ENCODE assay signal across 8 mouse cellular contexts in genomic region chr5:21186821-21187220, GRCm38 (mm10). TPM values are rescaled to one million over a fixed set of nuclear protein-coding genes. Genes with fewer than 3 reads are reported as not detected.
DNase-seq lines count a peak whose midpoint lies in the region; ATAC-seq and TF ChIP-seq lines count a peak whose summit lies in the region.

No protein-coding gene starts in this region.

- ATAC-seq in cerebellum, adult (ENCODE audit: insufficient number of reproducible peaks, low FRiP score, low TSS enrichment) = no peak
- no peak for ATAC-seq in liver, embryonic 14.5 days (ENCODE audit: insufficient read depth)
- no peak for ATAC-seq in megakaryocyte progenitor cell, adult 5-6 weeks (replicated peaks; ENCODE audit: poor library complexity)

- H3K4me2 ChIP-seq in liver, embryonic 14.5 days (ENCODE audit: low read depth) = peak overlapping the region; percentile 83

- H3K27me3 ChIP-seq in cerebellum, adult 2 months (ENCODE audit: control insufficient read depth, insufficient read depth, low read length) = no peaks in the 10 kb centered on the region; the same call in 1 of the 2 replicates
- peaks cover 29% of the 10 kb centered on the region for H3K27me3 ChIP-seq in forebrain, embryonic 10.5 days (ENCODE audit: poor library complexity, severe bottlenecking)
- H3K27me3 ChIP-seq in liver, embryonic 14.5 days (ENCODE audit: control insufficient read depth, insufficient read depth, low read length) = no peaks in the 10 kb centered on the region

- no peaks in the 10 kb centered on the region for H3K36me3 ChIP-seq in forebrain, embryonic 10.5 days (replicated peaks)
- no peaks in the 10 kb centered on the region for H3K36me3 ChIP-seq in liver, embryonic 14.5 days (replicated peaks; ENCODE audit: control insufficient read depth, insufficient read depth, low read depth)

- TF ChIP-seq POLR2A in cerebellum, adult 2 months (IDR thresholded peaks at IDR 0.05; ENCODE audit: borderline replicate concordance, insufficient read depth, low read length) = no peak

- H3K4me1 ChIP-seq in cerebellum, adult 2 months (ENCODE audit: control insufficient read depth, insufficient read depth, low read length) = no peaks in the 10 kb centered on the region
- peaks cover 14% of the 10 kb centered on the region for H3K4me1 ChIP-seq in forebrain, embryonic 10.5 days
- 0 out of 4 replicates have a peak, but pooled peaks cover 0 to 3% of the 10 kb centered on the region in 2 experiments for H3K4me1 ChIP-seq in liver, embryonic 14.5 days (replicated peaks; ENCODE audit: control insufficient read depth in 2 of 2, insufficient read depth in 2 of 2, low read length in 1 of 2)

- no peak overlapping the region; the same call in 1 of the 2 replicates for H3K9ac ChIP-seq in liver, embryonic 14.5 days (replicated peaks)

- peaks cover under 1% of the 10 kb centered on the region; the same call in 1 of the 2 replicates for H3K9me3 ChIP-seq in forebrain, embryonic 10.5 days
- H3K9me3 ChIP-seq in liver, embryonic 14.5 days (ENCODE audit: control insufficient read depth, low read length) = no peaks in the 10 kb centered on the region

- no peak for TF ChIP-seq EP300 in liver, embryonic 14.5 days (IDR thresholded peaks at IDR 0.05; ENCODE audit: low read depth)

- H3K27ac ChIP-seq in cerebellum, adult 2 months (ENCODE audit: insufficient read depth, low read length) = no peak overlapping the region
- H3K27ac ChIP-seq in forebrain, embryonic 10.5 days = no peak overlapping the region
- H3K27ac ChIP-seq in liver, embryonic 14.5 days = no peak overlapping the region

- no peak for TF ChIP-seq CTCF in cerebellum, adult 2 months (IDR thresholded peaks at IDR 0.05; ENCODE audit: borderline replicate concordance, insufficient read depth, low read depth, low read length)
- no peak for TF ChIP-seq CTCF in liver, embryonic 14.5 days (IDR thresholded peaks at IDR 0.05; ENCODE audit: low read depth)

- peak overlapping the region; percentile 9 for H3K4me3 ChIP-seq in cerebellum, adult 2 months (replicated peaks; ENCODE audit: insufficient read depth, low read depth, low read length)
- H3K4me3 ChIP-seq in forebrain, embryonic 10.5 days = peak overlapping the region; percentile 64
- H3K4me3 ChIP-seq in liver, embryonic 14.5 days (ENCODE audit: insufficient read depth in 1 of 2, low read depth in 2 of 2, low read length in 2 of 2) = peak overlapping the region; percentile 17 to 57; a peak in 3 of 4 replicates

- WGBS in cerebellum, adult 2 months = 44% methylated on average over 4 of the region's 4 CpGs
- WGBS in forebrain, embryonic 10.5 days = 5% methylated on average over 4 of the region's 4 CpGs
- 17% methylated on average over 4 of the region's 4 CpGs for WGBS in liver, embryonic 14.5 days (ENCODE audit: insufficient replicate concordance)

- no peak for DNase-seq in cerebellum, adult 2 months
- peak; percentile 37 for DNase-seq in 3134 (ENCODE audit: extremely low read depth, insufficient read length, low spot score)
- DNase-seq in forebrain, embryonic 10.5 days (ENCODE audit: extremely low spot score, low spot score) = no peak
- DNase-seq in liver, embryonic 14.5 days (ENCODE audit: low read depth in 3 of 3, low spot score in 3 of 3) = no peak
- no peak for DNase-seq in natural killer cell, adult 2 months (ENCODE audit: low spot score in 2 of 2)
- DNase-seq in kidney, postnatal 10 days = no peak

RNA-seq across cellular contexts. Expression of gene Gsap, which starts 0.8 kb away (rescaled TPM):
- 13.9 and 15.1 TPM in 2 replicates for polyA plus RNA-seq in cerebellum, adult 2 months (2012; rRNA removed)
- polyA plus RNA-seq in forebrain, embryonic 10.5 days (2016; fragmentation: Nextera tagmentation; extraction: Ambion mirVana) = 0.98 and 1.0 TPM in 2 replicates
- polyA plus RNA-seq in liver, embryonic 14.5 days (2012; rRNA removed) = 0.69 and 1.3 TPM in 2 replicates
- polyA plus RNA-seq in liver, embryonic 14.5 days (2014; fragmentation: Nextera tagmentation; extraction: Ambion mirVana) = 2.1 and 2.6 TPM in 2 replicates
- total RNA-seq in megakaryocyte progenitor cell, adult 5-6 weeks (2015) = 2.1 and 4.4 TPM in 2 replicates
- total RNA-seq in megakaryocyte progenitor cell, adult 5-6 weeks (2017) = 3.8 and 5.6 TPM in 2 replicates

Comparison
In these comparisons a context has a peak if more than half of its experiments do, and no peak if none do; other contexts are left out.
1. H3K4me3 ChIP-seq: peak in every context shown above with its lines; median percentile 64 in forebrain, embryonic 10.5 days; 37 in liver, embryonic 14.5 days; 9 in cerebellum, adult 2 months.